In the genomic region with DNA sequence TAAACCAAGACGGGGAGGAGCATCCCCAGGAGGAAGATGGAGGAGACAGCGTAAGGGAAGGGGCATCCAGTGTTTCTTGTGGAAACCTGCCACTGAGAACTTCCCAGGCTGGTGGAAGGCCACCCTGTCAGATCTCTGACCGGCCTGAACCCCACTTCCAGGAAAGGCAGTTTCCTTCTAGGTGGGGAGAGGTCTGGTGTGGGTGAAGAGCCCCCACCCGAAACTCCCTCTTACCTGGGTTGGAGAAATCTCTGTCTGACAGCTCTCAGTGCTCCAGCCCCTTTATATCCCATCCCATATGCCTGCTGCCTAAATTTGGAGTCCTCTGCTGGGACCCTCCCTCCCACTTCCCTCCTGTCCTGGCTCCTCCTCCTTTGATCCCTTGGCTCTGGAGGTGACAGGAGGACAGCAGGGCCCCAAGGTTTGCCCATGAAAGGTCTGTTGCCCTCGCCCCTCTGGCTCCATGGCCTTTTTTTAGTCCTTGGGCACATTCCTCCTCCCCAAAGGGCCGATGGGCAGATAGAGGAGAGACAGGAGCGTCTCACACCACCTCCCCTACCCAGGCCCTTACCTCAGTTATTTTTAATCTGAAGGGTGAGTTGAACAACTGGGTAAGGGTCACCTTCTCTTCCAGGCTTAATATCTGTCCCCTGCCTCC, we compare ENCODE assay signal across 20 mouse cellular contexts. TPM values are rescaled to one million over a fixed set of nuclear protein-coding genes. Genes with fewer than 3 reads are reported as not detected.
DNase-seq lines count a peak whose midpoint lies in the region; ATAC-seq and TF ChIP-seq lines count a peak whose summit lies in the region.
"Had no signal": no experiment of that assay in that cellular context is flagged by ENCODE, and none has a peak within 500 bp of the region (broad histone marks: within the 10 kb centered on the region; RNA-seq: fewer than 3 reads in every experiment).

Gene Myh6, minus strand, starts transcription at position 608 of the 658 bp plus-strand sequence.

- H3K27ac ChIP-seq in lung, embryonic 15.5 days: no peak within 1 kb of the TSS
- H3K27ac ChIP-seq in heart, embryonic 12.5 days (ENCODE audit: poor library complexity, severe bottlenecking): peak within 1 kb of the TSS; percentile 94
- H3K27ac ChIP-seq in left cerebral cortex, adult 2 months: no peak within 1 kb of the TSS
- H3K27ac ChIP-seq: embryonic facial prominence, embryonic 15.5 days; forebrain, embryonic 13.5 days; liver, embryonic 15.5 days; neural tube, embryonic 13.5 days had no signal

- intact Hi-C loops in gastrocnemius, postnatal 36 days (cut with DNase I): no loop called here
- intact Hi-C loops in heart, postnatal 36 days (cut with DNase I): no loop called here
- intact Hi-C loops in left cerebral cortex, adult 2 months (cut with DNase I): loop anchor here (5.0 kb wide), 1 partner anchor 36 kb away; no protein-coding TSS in a partner anchor

- H3K9me3 ChIP-seq in lung, embryonic 15.5 days: no peaks in the 10 kb centered on the region
- no peaks in the 10 kb centered on the region for H3K9me3 ChIP-seq in heart, embryonic 12.5 days (replicated peaks)
- H3K9me3 ChIP-seq: embryonic facial prominence, embryonic 15.5 days; forebrain, embryonic 13.5 days; liver, embryonic 15.5 days; neural tube, embryonic 13.5 days had no signal

- ATAC-seq in lung, embryonic 15.5 days (ENCODE audit: borderline replicate concordance, extremely low read depth, low FRiP score, low TSS enrichment): no peak
- peak; percentile 55 for ATAC-seq in heart, embryonic 12.5 days (ENCODE audit: insufficient number of reproducible peaks, low FRiP score)
- ATAC-seq: forebrain, embryonic 13.5 days; hindbrain, embryonic 16.5 days had no signal

- no peak within 1 kb of the TSS for H3K9ac ChIP-seq in lung, embryonic 15.5 days
- peak within 1 kb of the TSS; percentile 88 for H3K9ac ChIP-seq in heart, embryonic 12.5 days
- H3K9ac ChIP-seq: embryonic facial prominence, embryonic 15.5 days; forebrain, embryonic 13.5 days; liver, embryonic 15.5 days; neural tube, embryonic 13.5 days had no signal

- WGBS in lung, embryonic 15.5 days: 54% methylated on average over 7 of the region's 7 CpGs
- WGBS in heart, embryonic 12.5 days: 41% methylated on average over 7 of the region's 7 CpGs

- H3K27me3 ChIP-seq in lung, embryonic 15.5 days: no peaks in the 10 kb centered on the region
- no peaks in the 10 kb centered on the region for H3K27me3 ChIP-seq in heart, embryonic 12.5 days (replicated peaks)
- H3K27me3 ChIP-seq: embryonic facial prominence, embryonic 15.5 days; forebrain, embryonic 13.5 days; liver, embryonic 15.5 days; neural tube, embryonic 13.5 days had no signal

- H3K4me3 ChIP-seq in lung, embryonic 15.5 days: no peak within 1 kb of the TSS
- H3K4me3 ChIP-seq in heart, embryonic 12.5 days: peak within 1 kb of the TSS; percentile 61
- no peak within 1 kb of the TSS for H3K4me3 ChIP-seq in left cerebral cortex, adult 2 months
- H3K4me3 ChIP-seq: embryonic facial prominence, embryonic 15.5 days; forebrain, embryonic 13.5 days; liver, embryonic 15.5 days; neural tube, embryonic 13.5 days had no signal

- H3K4me2 ChIP-seq in lung, embryonic 15.5 days: no peak within 1 kb of the TSS
- peak within 1 kb of the TSS; percentile 68 for H3K4me2 ChIP-seq in heart, embryonic 12.5 days
- H3K4me2 ChIP-seq: embryonic facial prominence, embryonic 15.5 days; forebrain, embryonic 13.5 days; liver, embryonic 15.5 days; neural tube, embryonic 13.5 days had no signal

- no peak for DNase-seq in lung, postnatal 14 days
- DNase-seq in gastrocnemius, postnatal 36 days: no peak
- DNase-seq in heart, postnatal 36 days: peak; percentile 58 to 60
- DNase-seq in embryo, embryonic 11 days: no peak
- DNase-seq in left cerebral cortex, adult 2 months (ENCODE audit: extremely low spot score in 1 of 2, low spot score in 2 of 2): no peak
- DNase-seq in frontal cortex, postnatal 14 days (ENCODE audit: low spot score in 2 of 2): no peak
- DNase-seq: B cell, adult 2 months; cerebellum, adult 11-12 months; kidney, adult 8-10 months; right cerebral cortex, postnatal 4 days; thymus, adult 18-20 months had no signal

- TF ChIP-seq CTCF in left cerebral cortex, adult 2 months (IDR thresholded peaks at IDR 0.05): no peak

- no peaks in the 10 kb centered on the region for H3K36me3 ChIP-seq in lung, embryonic 15.5 days
- peaks cover 46% of the 10 kb centered on the region for H3K36me3 ChIP-seq in heart, embryonic 12.5 days
- H3K36me3 ChIP-seq: embryonic facial prominence, embryonic 15.5 days; liver, embryonic 15.5 days; neural tube, embryonic 13.5 days had no signal

- no peaks in the 10 kb centered on the region for H3K4me1 ChIP-seq in lung, embryonic 15.5 days
- H3K4me1 ChIP-seq in heart, embryonic 12.5 days (replicated peaks): peaks cover 52% of the 10 kb centered on the region
- H3K4me1 ChIP-seq: embryonic facial prominence, embryonic 15.5 days; forebrain, embryonic 13.5 days; liver, embryonic 15.5 days had no signal

RNA-seq across cellular contexts. Expression of gene Myh6, which starts in this region (rescaled TPM):
- polyA plus RNA-seq in lung, embryonic 15.5 days (2015; fragmentation: Nextera tagmentation; extraction: Ambion mirVana): 70.4 and 166 TPM in 2 replicates
- 100 to 1,000 TPM in 1 of 2 experiments, 10 to 100 TPM in 1; 40.5 to 246 TPM for total RNA-seq in gastrocnemius, postnatal 36 days (2021)
- polyA plus RNA-seq in heart, embryonic 12.5 days (2016; fragmentation: Nextera tagmentation; extraction: Ambion mirVana): 2,737 and 2,858 TPM in 2 replicates
- total RNA-seq in heart, postnatal 36 days (2021): over 10,000 TPM; 23,066 to 24,862 TPM
- total RNA-seq in left cerebral cortex, adult 2 months (2021): 10 to 100 TPM in 1 of 2 experiments, 1 to 10 TPM in 1; 6.0 to 10.9 TPM
- total RNA-seq: megakaryocyte-erythroid progenitor cell, adult 5-6 weeks had no signal
- polyA plus RNA-seq: gonadal fat pad, adult 2 months had no signal

Comparison
In these comparisons a context has a peak if more than half of its experiments do, and no peak if none do; other contexts are left out.
1. RNA of gene Myh6 (total RNA-seq): 23,066 to 24,862 TPM in heart, postnatal 36 days; 40.5 to 246 TPM in gastrocnemius, postnatal 36 days and 6.0 to 10.9 TPM in left cerebral cortex, adult 2 months; every median in the first group is over 10 times any median in the second.
2. RNA of gene Myh6 (polyA plus RNA-seq): 2,737 to 2,858 TPM in heart, embryonic 12.5 days; 70.4 to 166 TPM in lung, embryonic 15.5 days; every median in the first group is over 10 times any median in the second.
3. DNase-seq: peak in heart, postnatal 36 days (2 of 2); none in lung, postnatal 14 days (single experiment), gastrocnemius, postnatal 36 days (0 of 2), embryo, embryonic 11 days (single experiment), left cerebral cortex, adult 2 months (0 of 2) and frontal cortex, postnatal 14 days (0 of 2).